Mouse (Mus musculus) mouse embryonic stem cell (cell line): ENCODE measurements around the gene Pde7b.

ENCODE experiments used
- in situ Hi-C, 2 experiments: fragments of 300-500 bp; cut with MboI; formaldehyde crosslinking; loops; 1 replicate in 1 of 2; 3 replicates in 1 of 2; pipeline ENCODE4 v1.14.3; 2019 to 2020; ENCODE audit warnings: low sequenced_read_pairs in 2 of 2, low pct_unique_long_range_greater_than_20kb in 1 of 2, mixed read lengths in 1 of 2; ENCODE audit not compliant: unreplicated experiment in 1 of 2

Pde7b gene

DNA sequence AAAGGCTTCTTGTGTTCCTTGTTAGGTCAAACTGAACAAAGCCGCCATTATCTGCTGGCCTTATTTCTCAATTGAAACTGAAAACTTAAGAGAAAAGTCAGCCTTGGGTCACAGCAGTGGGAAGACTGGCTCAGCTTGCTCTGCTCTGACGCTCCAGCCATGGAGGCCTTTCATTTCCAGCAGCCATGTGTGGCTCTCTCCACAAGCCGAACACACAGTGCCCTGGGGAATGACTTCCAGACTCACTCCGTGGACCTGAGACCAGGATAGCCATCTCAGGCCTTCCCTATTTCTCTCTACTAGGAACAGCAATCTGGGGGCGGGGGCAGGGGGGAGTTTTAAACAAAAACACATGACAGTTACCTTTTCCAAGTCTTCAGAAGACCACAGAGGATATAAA is 63.2 kb downstream of the Pde7b start:
- in situ Hi-C loops, result no loop called here

DNA sequence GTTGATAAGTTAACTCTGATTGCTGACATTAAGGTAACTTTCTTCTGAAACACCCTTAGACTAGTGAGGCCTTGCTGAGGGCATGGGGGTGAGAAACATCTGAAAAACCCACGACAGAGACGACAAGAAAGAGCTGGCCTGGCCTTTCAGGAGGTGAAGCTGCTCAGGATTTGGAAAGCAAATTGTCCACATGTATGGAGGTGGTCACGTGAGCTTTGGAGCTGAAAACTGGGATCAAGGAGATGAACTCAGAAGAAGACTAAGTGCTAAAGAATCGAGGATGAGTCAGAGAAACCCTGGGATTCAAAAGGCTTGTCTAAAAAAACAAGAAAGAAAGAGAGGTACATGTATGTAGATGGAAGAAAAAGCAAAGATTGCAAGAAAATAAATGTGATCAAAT is 65.2 kb downstream of the Pde7b start:
- in situ Hi-C loops, result no loop called here

DNA sequence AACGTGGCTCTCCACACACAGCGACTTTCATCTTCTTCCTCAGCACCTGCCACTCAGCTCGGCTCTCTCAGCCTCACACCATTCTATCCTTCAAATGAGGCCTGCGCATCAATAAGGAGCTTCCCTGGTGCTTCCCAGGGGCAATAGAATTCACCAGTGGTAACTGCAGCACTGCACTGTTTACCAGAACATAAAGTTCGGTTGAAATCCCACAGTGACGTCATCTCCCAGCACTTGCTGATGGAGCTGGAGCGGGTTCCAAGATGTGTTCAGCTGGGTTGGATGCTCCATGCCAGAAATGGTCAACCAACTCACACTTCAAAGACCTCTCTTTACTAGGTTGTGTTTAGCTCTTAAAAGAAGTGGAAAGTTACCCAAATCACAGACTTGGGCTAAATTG is 65.6 kb downstream of the Pde7b start:
- in situ Hi-C loops, result no loop called here

DNA sequence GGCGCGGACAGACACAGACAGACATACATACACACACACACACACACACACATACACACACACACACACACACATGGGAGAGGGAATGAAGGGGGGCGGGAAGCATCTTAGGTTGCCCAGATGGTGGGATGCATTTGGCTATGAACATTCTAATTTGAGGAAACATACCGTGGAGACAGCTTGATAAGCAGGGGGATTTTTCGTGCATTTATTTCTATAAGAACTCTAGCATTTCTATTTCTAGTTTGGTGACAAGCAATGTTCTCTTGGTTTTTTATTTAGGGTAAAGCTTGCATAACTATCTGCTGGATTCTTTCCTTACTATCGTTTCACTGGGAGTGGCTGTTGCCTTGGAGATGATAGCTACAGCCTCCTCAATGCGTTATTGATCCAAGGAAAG is 66.2 kb downstream of the Pde7b start:
- in situ Hi-C loops, result no loop called here

DNA sequence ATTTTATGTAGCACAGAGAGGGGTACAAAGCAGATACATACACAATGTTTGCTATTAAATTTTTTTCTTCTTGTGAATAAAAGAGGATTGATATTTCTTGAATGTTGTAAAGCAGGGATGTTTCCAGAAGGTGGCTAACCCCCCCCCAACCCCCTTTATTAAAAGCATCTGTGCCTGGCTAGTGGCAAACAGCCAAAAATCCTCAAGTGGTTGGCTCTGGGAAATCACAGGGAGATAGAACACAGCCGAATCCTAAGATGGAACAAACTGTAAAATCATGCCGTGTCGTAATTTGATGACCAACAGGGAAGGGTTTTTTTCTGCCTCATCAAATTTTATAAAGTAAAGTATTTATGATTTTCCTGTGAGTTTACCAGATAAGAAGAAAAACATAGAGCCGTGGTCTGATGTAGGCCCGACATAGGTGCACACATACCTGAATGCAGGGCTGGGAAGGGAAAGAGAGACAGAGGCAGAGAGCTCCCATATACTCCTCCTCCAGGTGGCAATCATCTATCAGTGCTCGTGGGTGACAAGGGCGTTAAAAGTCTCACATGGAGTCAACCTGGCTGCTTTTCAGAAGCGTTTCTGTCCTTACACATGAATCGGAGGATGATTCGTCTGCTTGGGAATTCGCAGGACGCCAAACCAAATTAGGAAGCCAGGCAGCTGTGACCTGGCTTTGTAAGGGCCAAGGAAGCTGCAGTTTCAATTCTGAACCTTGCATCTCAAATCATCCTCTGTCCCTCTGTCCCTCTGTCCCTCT is 67.4 kb downstream of the Pde7b start:
- in situ Hi-C loops, result no loop called here

DNA sequence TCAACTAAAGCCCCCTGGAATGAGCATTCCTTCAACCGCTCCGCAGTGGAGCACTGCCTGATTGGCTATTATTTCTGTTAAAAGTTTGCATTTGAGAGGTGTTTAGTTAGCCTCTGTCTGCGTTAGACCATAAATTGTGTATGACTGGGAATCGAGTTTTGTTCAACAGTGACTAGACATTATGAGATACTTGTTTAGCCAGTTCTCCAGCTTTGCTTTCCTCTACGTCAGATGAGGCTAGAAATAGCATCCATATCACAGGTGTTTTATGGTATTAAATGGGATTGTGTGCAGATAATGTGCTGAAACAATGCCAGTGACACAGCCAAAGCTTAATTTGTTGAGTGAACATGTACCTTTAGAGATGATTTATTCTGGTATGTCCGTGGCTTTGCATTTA is 70.3 kb downstream of the Pde7b start:
- in situ Hi-C loops, result no loop called here

DNA sequence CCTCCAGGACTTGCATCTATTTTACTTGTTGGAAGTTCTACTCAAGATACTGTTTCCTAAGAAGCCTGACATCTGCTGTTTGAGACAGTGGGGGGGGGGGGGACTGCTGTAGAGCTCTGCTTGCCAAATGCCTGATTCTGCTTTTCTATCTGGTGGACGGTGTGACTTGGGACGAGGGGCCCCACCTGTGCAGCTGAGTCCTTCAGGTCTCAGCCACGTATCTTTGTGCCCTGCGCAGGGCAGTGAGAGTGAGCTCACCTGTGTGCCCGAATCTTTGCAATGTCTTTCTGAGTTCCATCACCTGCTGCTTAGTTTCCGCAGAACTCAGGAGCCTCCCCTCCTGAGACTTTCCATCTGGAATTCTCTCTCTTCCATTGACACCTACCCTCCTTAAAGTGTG is 70.7 kb downstream of the Pde7b start:
- in situ Hi-C loops, result no loop called here

DNA sequence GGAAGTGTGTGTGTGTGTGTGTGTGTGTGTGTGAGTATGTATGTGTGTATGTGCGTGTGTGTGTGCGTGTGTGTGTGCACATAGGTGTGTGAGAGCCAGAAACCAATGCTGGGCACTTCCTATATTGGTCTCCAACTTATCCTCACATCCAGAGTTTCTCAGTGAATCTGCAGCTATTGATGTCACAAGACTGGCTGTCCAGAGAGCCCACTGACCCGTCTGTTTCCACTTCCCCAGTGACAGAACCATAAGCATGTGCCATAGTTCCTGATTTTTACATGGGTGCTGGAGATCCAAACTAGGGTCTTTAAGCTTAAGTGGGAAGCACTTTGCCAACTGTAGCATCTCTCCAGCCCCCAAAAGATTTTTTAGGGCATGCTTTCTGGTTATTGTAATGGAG is 71.6 kb downstream of the Pde7b start:
- in situ Hi-C loops, result no loop called here

DNA sequence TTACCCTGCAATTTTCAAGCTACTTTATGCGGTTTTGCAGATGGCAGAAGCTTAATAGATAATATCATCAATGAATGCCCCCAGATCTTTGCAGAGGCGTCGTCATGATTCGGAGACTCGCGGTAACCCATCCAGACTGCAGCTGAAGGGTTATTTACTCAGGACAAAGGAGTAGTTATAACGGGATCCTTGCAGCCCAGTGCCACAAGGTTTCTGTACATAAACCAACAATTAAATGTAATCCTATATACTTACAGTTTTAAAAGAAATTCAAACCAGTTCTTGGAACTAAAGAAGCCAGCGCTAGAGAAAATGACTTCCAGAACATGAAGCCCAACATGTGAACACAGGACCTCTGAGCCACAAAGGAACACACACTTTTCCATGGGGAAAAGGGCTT is 88.5 kb downstream of the Pde7b start:
- in situ Hi-C loops, result no loop called here

DNA sequence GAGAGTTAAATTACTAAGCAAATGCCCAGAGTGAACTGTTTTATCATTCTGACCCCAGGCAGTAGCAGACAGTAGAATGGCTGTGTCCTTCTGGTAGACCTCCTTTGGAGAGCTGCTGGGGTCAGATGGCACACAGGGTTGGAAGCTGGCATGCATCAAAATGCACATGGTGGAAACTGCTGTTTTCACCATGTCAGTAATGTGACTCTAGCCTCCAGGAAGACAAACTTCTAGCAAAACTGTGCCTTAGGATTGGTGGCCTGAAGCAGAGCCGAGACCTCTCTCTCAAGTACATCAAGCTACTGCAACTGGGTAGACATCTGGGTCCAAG is 91.8 kb downstream of the Pde7b start:
- in situ Hi-C loops, result no loop called here

DNA sequence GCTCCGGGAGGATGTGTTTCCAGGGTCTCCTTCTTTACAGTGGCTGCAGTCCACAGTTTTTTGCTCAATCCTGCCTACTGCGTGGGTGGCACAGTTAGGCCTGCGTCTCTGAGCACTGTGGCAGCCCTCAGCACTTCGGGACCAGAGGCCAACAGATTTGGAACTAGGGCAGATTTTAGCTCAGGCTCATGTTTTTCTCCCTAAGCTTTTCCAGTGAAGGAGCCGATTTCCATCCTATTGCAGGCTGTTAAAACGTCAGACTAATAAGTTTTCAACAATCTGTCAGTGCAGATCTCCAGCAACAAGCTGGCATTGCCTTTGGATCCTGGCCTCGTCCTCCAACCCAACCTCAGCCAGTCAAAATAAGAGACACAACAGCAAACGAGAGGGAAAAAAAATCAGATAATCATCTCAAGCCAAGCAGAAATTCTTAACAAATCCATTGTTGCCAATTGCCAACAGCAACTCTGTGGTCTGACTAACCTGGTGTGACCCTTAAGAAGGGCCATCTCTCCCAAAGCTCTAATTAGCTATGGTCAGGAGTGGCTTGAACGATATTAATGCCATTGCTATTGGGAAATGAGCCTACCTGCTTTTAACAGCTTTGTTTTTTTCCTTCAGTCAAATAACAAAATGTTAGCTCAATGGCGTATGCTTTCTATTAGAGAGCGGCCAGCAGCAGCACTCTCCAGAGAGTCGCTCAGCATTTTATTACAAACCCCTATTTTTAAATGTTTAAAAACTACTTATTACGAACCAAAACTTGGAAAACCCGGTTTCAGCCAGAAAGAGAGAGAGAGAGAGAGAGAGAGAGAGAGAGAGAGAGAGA is 92.4 kb downstream of the Pde7b start:
- in situ Hi-C loops, result no loop called here

DNA sequence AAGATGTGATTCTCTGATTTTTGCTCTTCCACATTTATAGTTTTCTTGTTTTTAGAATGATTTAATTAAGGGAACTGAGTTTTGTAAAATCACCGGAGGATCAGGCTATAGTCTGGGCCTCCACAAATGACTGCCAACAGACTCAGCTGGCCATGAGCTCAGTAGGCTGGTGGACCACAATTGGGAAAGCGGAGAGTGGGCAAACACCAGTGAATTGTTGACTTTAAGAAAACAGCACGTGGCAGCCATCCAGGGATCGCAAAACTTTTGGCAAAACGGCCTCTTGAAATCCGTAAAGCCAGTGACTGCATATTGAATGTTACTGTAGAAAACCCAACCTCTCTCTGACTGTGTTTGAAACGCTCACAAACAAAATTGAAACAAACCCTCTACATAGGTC is 94.8 kb downstream of the Pde7b start:
- in situ Hi-C loops, result no loop called here

DNA sequence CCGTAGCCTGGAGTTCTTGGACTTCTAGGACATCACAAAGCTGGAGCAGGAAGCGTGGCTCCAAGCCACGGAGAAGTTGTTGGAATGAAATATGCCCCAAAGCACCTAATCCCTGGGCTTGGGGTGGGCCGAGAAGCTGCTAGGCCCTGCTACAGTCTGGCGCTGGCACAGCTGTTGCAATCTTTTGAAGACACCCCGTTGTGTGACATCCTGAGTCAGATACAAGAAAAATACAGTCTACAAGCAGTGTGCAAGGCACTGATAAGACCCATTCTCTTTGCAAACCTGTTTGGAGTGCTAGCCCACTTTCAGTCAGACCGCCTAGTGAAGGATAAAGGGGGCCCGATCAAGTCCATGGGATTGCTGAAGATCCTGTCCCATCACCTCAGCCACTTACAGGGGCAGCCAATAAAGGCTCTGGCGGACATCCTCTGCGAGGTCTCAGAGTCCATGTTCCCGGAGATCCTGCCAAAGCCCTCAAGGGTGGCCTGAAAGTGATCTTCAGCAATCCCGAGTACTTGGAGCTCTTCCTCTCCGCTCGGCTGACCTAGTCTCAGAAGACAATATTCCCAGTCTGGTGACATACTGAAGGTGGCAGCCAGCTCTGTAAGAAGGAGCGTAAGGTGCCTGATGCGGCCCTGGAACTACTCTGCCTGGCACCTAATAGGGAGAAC is 99.0 kb downstream of the Pde7b start:
- in situ Hi-C loops, result no loop called here

DNA sequence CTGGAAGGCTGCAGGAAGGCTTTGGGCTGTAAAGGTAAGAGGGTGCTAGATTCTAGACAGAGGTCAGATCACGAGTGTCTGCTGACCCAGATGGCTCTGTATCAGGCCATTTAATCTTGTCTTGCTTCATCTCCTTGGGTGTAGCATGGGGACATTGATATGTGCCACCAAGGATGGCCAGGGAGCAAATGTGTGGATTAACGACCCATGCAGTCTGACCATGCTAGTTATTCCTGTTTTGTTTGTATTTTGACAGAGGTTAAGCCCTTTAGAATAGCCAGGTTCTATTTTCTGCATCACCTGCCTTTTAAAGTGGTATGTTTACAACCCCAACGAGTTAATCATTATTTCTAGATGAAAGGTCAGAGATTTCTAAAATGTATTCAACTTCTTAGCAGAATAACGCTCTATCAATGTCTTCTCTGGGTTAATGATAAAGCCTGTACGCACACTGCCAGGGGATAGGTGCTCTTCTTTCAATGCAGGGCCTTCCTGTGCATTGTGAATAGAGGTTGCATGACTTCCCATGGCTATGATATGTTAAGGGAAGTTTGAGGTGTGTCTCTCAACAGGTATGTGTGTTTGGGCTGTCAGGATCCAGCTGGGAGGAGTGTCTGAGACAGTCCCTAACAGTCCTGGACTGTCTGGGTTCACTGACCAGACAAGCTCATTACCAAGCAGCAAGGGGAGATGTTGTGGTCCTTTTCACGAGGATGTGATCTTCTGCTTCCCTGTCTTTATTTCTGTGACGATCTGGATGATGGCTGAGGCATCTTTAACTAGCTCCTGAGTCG is 103.0 kb downstream of the Pde7b start:
- in situ Hi-C loops, result no loop called here

DNA sequence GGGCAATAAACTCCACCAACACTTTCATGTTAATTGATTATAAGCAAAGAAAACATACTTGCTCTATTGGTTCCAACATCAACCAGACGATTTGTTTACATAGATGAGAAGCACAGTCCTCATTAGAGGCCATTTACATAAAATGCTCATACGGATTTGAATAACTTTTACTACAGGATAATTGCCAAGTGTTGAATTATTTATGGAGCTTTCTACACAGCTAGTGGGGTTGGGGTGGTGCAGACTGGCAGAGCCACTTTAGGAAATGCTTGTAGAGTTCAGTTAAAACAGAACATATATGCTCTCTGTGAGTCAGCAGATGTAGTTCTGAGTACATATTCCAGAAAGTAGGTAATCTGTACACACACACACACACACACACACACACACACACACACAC is 118.9 kb downstream of the Pde7b start:
- in situ Hi-C loops, result no loop called here

DNA sequence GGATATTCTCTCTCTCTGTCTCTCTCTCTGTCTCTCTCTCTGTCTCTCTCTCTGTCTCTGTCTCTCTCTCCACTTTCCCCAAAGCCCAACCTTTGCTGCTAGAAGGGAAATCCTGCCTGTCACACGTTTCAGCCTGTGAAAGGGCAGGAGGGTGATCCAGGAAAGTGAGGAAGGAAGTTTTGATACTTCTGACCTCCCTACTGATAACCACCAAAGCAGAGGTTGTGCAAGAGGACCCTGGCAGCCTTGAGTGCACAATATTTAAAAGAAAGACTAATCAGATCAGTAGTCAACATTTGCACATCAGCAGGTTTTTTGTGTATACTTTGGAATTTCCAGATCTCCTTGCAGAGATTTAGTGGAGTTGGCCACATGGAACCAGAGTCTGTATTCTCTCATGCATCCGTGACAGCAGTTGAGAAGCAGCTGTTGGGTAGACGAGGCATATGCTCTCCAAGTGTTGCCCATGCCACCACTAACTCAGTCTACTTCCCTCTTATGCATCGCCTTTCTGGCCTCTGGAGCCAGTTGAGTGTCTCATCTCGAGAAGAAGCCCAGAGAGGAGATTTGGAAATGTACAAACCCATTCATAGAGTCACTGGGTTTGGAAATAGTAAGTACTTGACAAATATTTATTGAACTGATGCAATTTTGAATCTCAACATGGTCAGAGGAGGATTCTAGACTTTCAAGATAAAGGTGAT is 129.6 kb downstream of the Pde7b start:
- in situ Hi-C loops, result no loop called here

DNA sequence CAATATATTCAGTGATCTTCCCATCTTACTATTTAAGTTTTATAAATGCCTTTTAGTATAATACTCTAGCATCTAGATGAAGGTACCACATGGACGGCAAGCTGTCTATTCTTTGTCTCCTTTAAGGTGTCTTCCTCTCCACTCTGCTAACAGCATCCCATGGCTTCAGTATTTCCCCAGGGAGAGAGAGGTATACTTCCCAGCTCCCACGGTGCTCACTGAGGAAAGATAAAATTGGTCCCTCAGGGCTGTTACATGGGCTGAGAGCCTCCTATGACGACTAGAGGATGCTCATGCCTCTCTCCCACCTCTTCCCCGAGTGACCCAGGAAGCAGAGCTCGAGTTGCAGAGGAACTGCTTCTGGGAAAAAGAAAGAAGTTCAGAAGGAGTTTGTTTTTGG is 130.9 kb downstream of the Pde7b start:
- in situ Hi-C loops, result no loop called here

DNA sequence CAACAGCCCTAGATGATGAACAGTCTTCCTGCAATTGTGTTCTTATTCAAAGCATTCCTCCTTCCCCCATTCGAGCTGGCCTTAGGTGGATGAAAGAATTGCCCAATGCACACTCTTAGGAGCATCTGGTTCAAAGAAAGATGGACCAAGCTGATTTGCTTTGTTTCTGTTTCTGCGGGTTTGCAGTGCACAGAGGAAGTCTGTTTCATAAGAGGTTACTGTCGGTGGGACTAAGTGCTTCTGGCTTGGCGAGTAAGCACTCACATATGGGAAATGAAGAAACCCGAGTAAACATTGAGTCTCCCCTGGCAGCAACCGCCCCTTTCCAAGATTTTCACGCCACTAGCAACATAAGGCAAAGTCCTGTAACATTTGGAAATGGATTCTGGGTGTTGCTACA is 134.8 kb downstream of the Pde7b start:
- in situ Hi-C loops, result no loop called here
